ENCODE assay signal across 19 mouse cellular contexts in the genomic region with DNA sequence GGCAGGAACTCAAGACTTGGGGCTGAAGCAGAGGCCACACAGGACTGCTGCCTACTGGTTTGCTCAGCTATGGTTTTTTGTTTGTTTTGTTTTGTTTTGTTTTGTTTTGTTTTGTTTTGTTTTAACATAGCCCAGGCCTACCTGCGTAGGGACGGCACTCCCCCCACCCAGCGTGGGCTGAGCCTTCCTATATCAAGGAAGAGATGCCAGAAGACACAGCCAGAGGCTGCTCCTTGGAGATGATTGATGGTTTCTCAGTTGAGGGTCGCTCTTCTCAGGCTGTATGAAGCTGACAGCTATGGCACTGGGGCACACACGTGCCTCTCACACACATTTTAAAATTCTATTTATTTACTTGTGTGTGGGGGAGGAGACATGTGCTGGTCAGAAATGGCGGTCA. TPM values are rescaled to one million over a fixed set of nuclear protein-coding genes. Genes with fewer than 3 reads are reported as not detected.
DNase-seq lines count a peak whose midpoint lies in the region; ATAC-seq lines count a peak whose summit lies in the region.
"Had no signal": no experiment of that assay in that cellular context is flagged by ENCODE, and none has a peak within 500 bp of the region (broad histone marks: within the 10 kb centered on the region; RNA-seq: fewer than 3 reads in every experiment).

No protein-coding gene starts in this region.

- no peaks in the 10 kb centered on the region for H3K36me3 ChIP-seq in hindbrain, embryonic 13.5 days
- no peaks in the 10 kb centered on the region for H3K36me3 ChIP-seq in hindbrain, embryonic 12.5 days
- H3K36me3 ChIP-seq in midbrain, embryonic 12.5 days, result no peaks in the 10 kb centered on the region
- no peaks in the 10 kb centered on the region for H3K36me3 ChIP-seq in midbrain, embryonic 11.5 days (ENCODE audit: control insufficient read depth, insufficient read depth, low read length)
- H3K36me3 ChIP-seq in midbrain, embryonic 14.5 days (ENCODE audit: control insufficient read depth, insufficient read depth, low read length), result no peaks in the 10 kb centered on the region
- H3K36me3 ChIP-seq: embryonic facial prominence, embryonic 12.5 days; forebrain, embryonic 12.5 days; heart, embryonic 12.5 days; intestine, embryonic 15.5 days had no signal

- H3K9ac ChIP-seq in hindbrain, embryonic 13.5 days, result no peak overlapping the region
- no peak overlapping the region for H3K9ac ChIP-seq in hindbrain, embryonic 12.5 days
- no peak overlapping the region for H3K9ac ChIP-seq in midbrain, embryonic 12.5 days (replicated peaks)
- H3K9ac ChIP-seq in midbrain, embryonic 11.5 days (ENCODE audit: low read length), result no peak overlapping the region
- no peak overlapping the region for H3K9ac ChIP-seq in midbrain, embryonic 14.5 days (replicated peaks; ENCODE audit: low read length)
- H3K9ac ChIP-seq: embryonic facial prominence, embryonic 12.5 days; forebrain, embryonic 12.5 days; heart, embryonic 12.5 days; intestine, embryonic 15.5 days had no signal

- peaks cover 9% of the 10 kb centered on the region for H3K4me1 ChIP-seq in hindbrain, embryonic 13.5 days (replicated peaks)
- H3K4me1 ChIP-seq in hindbrain, embryonic 12.5 days, result no peaks in the 10 kb centered on the region
- H3K4me1 ChIP-seq in midbrain, embryonic 12.5 days, result peaks cover 11% of the 10 kb centered on the region; the same call in 1 of the 2 replicates
- H3K4me1 ChIP-seq in midbrain, embryonic 11.5 days (ENCODE audit: control insufficient read depth, insufficient read depth, low read length), result peaks cover 7% of the 10 kb centered on the region
- peaks cover 23% of the 10 kb centered on the region for H3K4me1 ChIP-seq in midbrain, embryonic 14.5 days (ENCODE audit: control insufficient read depth, insufficient read depth, low read length)
- H3K4me1 ChIP-seq: embryonic facial prominence, embryonic 12.5 days; intestine, embryonic 15.5 days had no signal

- no peaks in the 10 kb centered on the region for H3K27me3 ChIP-seq in hindbrain, embryonic 13.5 days
- no peaks in the 10 kb centered on the region for H3K27me3 ChIP-seq in hindbrain, embryonic 12.5 days
- 0 out of 2 replicates have a peak, but pooled peaks cover 4% of the 10 kb centered on the region for H3K27me3 ChIP-seq in midbrain, embryonic 12.5 days
- H3K27me3 ChIP-seq in midbrain, embryonic 11.5 days (ENCODE audit: control insufficient read depth, insufficient read depth, low read length), result no peaks in the 10 kb centered on the region
- no peaks in the 10 kb centered on the region for H3K27me3 ChIP-seq in midbrain, embryonic 14.5 days (ENCODE audit: control insufficient read depth, insufficient read depth, low read length)
- H3K27me3 ChIP-seq: CH12.LX; embryonic facial prominence, embryonic 12.5 days; forebrain, embryonic 12.5 days; heart, embryonic 12.5 days; intestine, embryonic 15.5 days had no signal

- no peaks in the 10 kb centered on the region for H3K9me3 ChIP-seq in hindbrain, embryonic 13.5 days
- no peaks in the 10 kb centered on the region for H3K9me3 ChIP-seq in hindbrain, embryonic 12.5 days (replicated peaks)
- H3K9me3 ChIP-seq in midbrain, embryonic 12.5 days, result no peaks in the 10 kb centered on the region
- H3K9me3 ChIP-seq in midbrain, embryonic 11.5 days (ENCODE audit: control insufficient read depth, low read length), result no peaks in the 10 kb centered on the region
- no peaks in the 10 kb centered on the region for H3K9me3 ChIP-seq in midbrain, embryonic 14.5 days (ENCODE audit: control insufficient read depth, low read length)
- H3K9me3 ChIP-seq: embryonic facial prominence, embryonic 12.5 days; forebrain, embryonic 12.5 days; intestine, embryonic 15.5 days had no signal

- H3K4me2 ChIP-seq in hindbrain, embryonic 13.5 days, result no peak overlapping the region
- H3K4me2 ChIP-seq in hindbrain, embryonic 12.5 days (replicated peaks), result no peak overlapping the region
- 0 out of 2 replicates have a peak overlapping the region, but pooled peaks have one; percentile 5 for H3K4me2 ChIP-seq in midbrain, embryonic 12.5 days (replicated peaks)
- no peak overlapping the region for H3K4me2 ChIP-seq in midbrain, embryonic 11.5 days
- H3K4me2 ChIP-seq in midbrain, embryonic 14.5 days (ENCODE audit: low read length), result peak overlapping the region; percentile 32
- H3K4me2 ChIP-seq: embryonic facial prominence, embryonic 12.5 days; forebrain, embryonic 12.5 days; heart, embryonic 12.5 days; intestine, embryonic 15.5 days had no signal

- 62% methylated on average over 6 of the region's 6 CpGs for WGBS in hindbrain, embryonic 13.5 days
- 70% methylated on average over 6 of the region's 6 CpGs for WGBS in hindbrain, embryonic 12.5 days
- 70% methylated on average over 6 of the region's 6 CpGs for WGBS in midbrain, embryonic 12.5 days
- 68% methylated on average over 6 of the region's 6 CpGs for WGBS in midbrain, embryonic 11.5 days
- WGBS in midbrain, embryonic 14.5 days, result 39% methylated on average over 6 of the region's 6 CpGs

- no peak for DNase-seq in midbrain, embryonic 11.5 days (ENCODE audit: low spot score, missing footprints)
- DNase-seq in midbrain, embryonic 14.5 days, result no peak
- no peak for DNase-seq in adipocyte (ENCODE audit: low spot score)
- DNase-seq in spleen, adult 18-20 months, result no peak
- DNase-seq: adrenal gland, adult 8-10 months; adrenal gland, postnatal 36 days; cerebellum, adult 2 months; gastrocnemius, postnatal 25 days had no signal

- H3K27ac ChIP-seq in hindbrain, embryonic 13.5 days, result 0 out of 2 replicates have a peak overlapping the region, but pooled peaks have one; percentile 37
- no peak overlapping the region for H3K27ac ChIP-seq in hindbrain, embryonic 12.5 days
- peak overlapping the region; percentile 68; the same call in 1 of the 2 replicates for H3K27ac ChIP-seq in midbrain, embryonic 12.5 days (replicated peaks)
- no peak overlapping the region for H3K27ac ChIP-seq in midbrain, embryonic 11.5 days (ENCODE audit: low read depth, low read length)
- H3K27ac ChIP-seq in midbrain, embryonic 14.5 days (replicated peaks; ENCODE audit: low read depth, low read length), result peak overlapping the region; percentile 86
- H3K27ac ChIP-seq: embryonic facial prominence, embryonic 12.5 days; forebrain, embryonic 12.5 days; intestine, embryonic 15.5 days had no signal

- no peak for ATAC-seq in hindbrain, embryonic 13.5 days (ENCODE audit: low FRiP score)
- no peak for ATAC-seq in hindbrain, embryonic 12.5 days (ENCODE audit: low FRiP score)
- ATAC-seq in midbrain, embryonic 12.5 days (ENCODE audit: low FRiP score, low read depth), result no peak
- ATAC-seq in midbrain, embryonic 11.5 days (ENCODE audit: low FRiP score), result no peak
- no peak for ATAC-seq in midbrain, embryonic 14.5 days (ENCODE audit: low FRiP score, low TSS enrichment)
- ATAC-seq: activated CD4-positive, CD25-positive, alpha-beta regulatory T cell, adult 4 months; forebrain, embryonic 16.5 days; intestine, embryonic 15.5 days; Patski had no signal

- H3K4me3 ChIP-seq in hindbrain, embryonic 13.5 days, result no peak overlapping the region
- H3K4me3 ChIP-seq in hindbrain, embryonic 12.5 days, result no peak overlapping the region
- no peak overlapping the region for H3K4me3 ChIP-seq in midbrain, embryonic 12.5 days
- no peak overlapping the region for H3K4me3 ChIP-seq in midbrain, embryonic 11.5 days (ENCODE audit: low read depth, low read length)
- H3K4me3 ChIP-seq in midbrain, embryonic 14.5 days (replicated peaks; ENCODE audit: low read depth, low read length), result no peak overlapping the region
- H3K4me3 ChIP-seq: embryonic facial prominence, embryonic 12.5 days; forebrain, embryonic 12.5 days; heart, embryonic 12.5 days; intestine, embryonic 15.5 days had no signal

RNA-seq across cellular contexts. Expression of gene Cnot10, which starts 21.0 kb away (rescaled TPM):
- polyA plus RNA-seq in hindbrain, embryonic 13.5 days (2015; fragmentation: Nextera tagmentation; extraction: Ambion mirVana), result 54.7 and 59.0 TPM in 2 replicates
- 67.2 and 71.9 TPM in 2 replicates for polyA plus RNA-seq in hindbrain, embryonic 12.5 days (2016; fragmentation: Nextera tagmentation; extraction: Ambion mirVana)
- polyA plus RNA-seq in midbrain, embryonic 12.5 days (2016; fragmentation: Nextera tagmentation; extraction: Ambion mirVana), result 66.8 and 71.1 TPM in 2 replicates
- polyA plus RNA-seq in midbrain, embryonic 11.5 days (2014; fragmentation: Nextera tagmentation; extraction: Ambion mirVana), result 67.4 and 69.3 TPM in 2 replicates
- polyA plus RNA-seq in midbrain, embryonic 14.5 days (2014; fragmentation: Nextera tagmentation; extraction: Ambion mirVana), result 44.0 and 56.7 TPM in 2 replicates

RNA-seq across cellular contexts. Expression of gene Dync1li1, which starts 27.6 kb away (rescaled TPM):
- polyA plus RNA-seq in hindbrain, embryonic 13.5 days (2015; fragmentation: Nextera tagmentation; extraction: Ambion mirVana), result 124 and 148 TPM in 2 replicates
- polyA plus RNA-seq in hindbrain, embryonic 12.5 days (2016; fragmentation: Nextera tagmentation; extraction: Ambion mirVana), result 124 and 125 TPM in 2 replicates
- 127 and 133 TPM in 2 replicates for polyA plus RNA-seq in midbrain, embryonic 12.5 days (2016; fragmentation: Nextera tagmentation; extraction: Ambion mirVana)
- 79.4 and 99.6 TPM in 2 replicates for polyA plus RNA-seq in midbrain, embryonic 11.5 days (2014; fragmentation: Nextera tagmentation; extraction: Ambion mirVana)
- 106 and 107 TPM in 2 replicates for polyA plus RNA-seq in midbrain, embryonic 14.5 days (2014; fragmentation: Nextera tagmentation; extraction: Ambion mirVana)

Comparison
In these comparisons a context has a peak if more than half of its experiments do, and no peak if none do; other contexts are left out.
1. H3K27ac ChIP-seq: peak in hindbrain, embryonic 13.5 days (single experiment), midbrain, embryonic 12.5 days (single experiment) and midbrain, embryonic 14.5 days (single experiment); none in hindbrain, embryonic 12.5 days (single experiment) and midbrain, embryonic 11.5 days (single experiment).
2. H3K4me2 ChIP-seq: peak in midbrain, embryonic 12.5 days (single experiment) and midbrain, embryonic 14.5 days (single experiment); none in hindbrain, embryonic 13.5 days (single experiment), hindbrain, embryonic 12.5 days (single experiment) and midbrain, embryonic 11.5 days (single experiment).